Mouse (Mus musculus) frontal cortex, adult (tissue): Measurements from ENCODE around the gene Mia.

Experiments
- ATAC-seq: cut with Nextera tagmentation; 2 replicates; pipeline ENCODE4 v1.9.2; 2017; ENCODE audit warnings: mild to moderate bottlenecking, moderate library complexity, mixed read lengths; ENCODE audit not compliant: low TSS enrichment

Mia gene

DNA sequence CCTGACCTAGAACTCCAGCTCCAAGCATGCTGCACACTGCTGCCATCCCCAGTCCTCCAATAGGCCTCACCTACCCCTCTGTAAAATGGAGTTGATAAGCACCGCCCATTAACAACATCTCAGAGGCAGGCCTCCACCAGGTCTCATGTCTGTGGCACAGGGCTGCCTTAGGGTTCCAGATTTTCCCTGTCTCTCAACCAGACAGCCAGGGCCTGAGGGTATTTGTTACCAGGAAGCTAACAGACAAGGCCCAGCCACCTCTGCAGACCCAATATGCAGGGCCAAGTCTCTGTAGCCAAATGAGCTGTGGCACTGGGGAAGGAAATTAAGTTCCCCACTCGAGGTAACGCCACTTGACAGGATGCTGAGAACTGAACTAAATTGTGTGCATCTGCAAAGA lies 20.0 kb downstream of the Mia start:
- ATAC-seq = no peak

DNA sequence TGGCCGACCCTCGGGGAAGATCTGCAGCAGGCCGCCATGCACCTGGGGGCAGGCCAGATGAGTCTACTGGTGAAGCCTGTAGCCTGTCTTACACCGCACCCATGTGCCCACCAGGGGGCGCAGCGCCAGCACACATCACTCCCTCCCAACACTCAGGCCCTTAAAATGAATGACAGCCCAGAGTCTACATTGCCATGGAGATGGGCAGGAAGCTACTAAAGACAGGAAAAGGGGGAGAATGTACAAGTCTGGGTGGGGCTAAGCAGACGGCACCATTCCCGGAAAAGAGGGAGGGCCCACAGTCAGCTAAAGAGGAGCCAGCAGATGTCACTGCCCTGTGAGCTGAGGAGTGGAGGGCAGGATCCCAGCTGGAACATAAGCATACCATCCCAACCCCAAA lies 21.1 kb downstream of the Mia start:
- ATAC-seq = peak; percentile 68

DNA sequence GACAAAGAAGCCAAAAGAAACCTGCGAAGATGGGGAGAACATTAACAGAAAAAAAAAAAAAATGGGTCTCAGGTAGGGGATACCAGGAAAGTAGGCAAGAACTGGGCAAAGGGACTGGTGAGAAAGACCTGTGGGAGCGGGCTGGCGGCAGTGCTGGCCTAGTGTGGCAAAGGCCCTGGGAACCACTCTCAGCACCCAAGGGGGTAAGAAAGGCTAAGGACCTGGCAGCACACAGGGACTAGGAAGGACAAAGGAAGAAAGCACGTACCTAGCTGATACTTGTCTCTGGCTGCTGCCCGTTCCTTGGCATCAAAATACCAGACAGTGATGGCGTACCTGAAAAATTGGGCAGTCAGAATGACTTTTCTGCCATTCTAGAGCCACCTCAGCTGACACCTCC lies 21.7 kb downstream of the Mia start:
- ATAC-seq = no peak

DNA sequence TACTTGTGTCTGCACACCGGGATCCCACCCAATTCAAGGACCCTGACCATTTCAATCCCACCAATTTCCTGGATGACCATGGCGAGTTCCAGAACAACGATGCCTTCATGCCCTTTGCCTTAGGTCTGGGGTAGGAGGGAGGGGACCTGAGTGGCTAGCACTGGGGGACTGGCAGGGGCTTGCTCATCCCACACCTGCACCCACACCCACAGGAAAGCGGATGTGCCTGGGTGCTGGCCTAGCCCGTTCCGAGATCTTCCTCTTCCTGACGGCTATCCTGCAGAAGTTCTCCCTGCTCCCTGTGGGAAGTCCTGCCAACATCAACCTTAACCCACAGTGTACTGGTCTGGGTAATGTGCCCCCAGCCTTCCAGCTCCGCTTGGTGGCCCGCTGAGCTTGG lies 22.8 kb downstream of the Mia start:
- no peak for ATAC-seq

DNA sequence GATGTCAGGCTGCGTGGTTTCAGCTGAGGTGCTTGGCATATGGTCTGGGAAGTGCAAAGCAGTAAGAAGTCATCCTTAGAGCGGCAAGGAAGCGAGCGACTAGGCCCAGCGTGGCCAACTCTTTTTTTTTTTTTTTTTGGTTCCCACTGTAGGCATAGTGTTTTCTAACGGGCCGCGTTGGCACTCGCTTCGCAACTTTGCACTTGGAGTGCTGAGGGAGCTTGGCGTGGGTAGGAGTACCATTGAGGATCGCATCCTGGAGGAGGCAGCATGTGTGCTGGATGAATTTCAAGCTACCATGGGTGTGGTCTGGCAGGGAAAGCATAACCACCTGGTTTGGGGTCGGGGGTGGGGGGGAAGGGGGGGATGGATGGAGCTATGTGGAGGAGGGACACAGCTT lies 25.0 kb downstream of the Mia start:
- peak; percentile 82 for ATAC-seq

DNA sequence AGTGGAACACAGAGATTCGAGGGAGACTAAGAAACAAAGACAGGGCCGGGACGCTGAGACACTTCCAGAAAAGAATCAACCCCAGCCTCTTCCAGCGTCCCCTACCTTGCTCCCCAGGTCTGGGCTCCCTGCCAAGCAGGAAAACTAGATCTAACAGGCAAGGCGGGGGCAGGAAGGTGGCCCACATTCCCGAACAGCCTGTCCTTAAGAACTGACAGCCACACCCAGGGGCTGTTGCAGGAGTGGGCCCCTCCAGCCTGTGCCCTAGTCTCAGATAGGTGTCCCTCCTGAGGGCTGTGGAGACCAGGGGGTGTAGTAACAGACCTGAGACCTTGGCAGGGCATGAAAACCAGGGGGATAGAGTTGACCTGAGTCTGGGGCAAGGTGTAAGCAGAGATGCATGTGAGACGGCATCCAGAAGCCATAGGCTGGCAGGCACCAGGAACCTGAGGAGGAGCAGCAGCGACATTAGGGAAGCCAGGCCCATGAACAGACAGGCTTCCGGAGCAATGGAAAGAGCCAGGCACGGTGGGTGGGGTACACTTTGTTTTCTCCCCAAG lies 27.7 kb downstream of the Mia start, which contains the start of gene Cyp2t4:
TSS of gene Cyp2t4 (plus strand) at position 510 of the 560 bp plus-strand sequence.
- no peak; the same call in 1 of the 2 replicates for ATAC-seq

DNA sequence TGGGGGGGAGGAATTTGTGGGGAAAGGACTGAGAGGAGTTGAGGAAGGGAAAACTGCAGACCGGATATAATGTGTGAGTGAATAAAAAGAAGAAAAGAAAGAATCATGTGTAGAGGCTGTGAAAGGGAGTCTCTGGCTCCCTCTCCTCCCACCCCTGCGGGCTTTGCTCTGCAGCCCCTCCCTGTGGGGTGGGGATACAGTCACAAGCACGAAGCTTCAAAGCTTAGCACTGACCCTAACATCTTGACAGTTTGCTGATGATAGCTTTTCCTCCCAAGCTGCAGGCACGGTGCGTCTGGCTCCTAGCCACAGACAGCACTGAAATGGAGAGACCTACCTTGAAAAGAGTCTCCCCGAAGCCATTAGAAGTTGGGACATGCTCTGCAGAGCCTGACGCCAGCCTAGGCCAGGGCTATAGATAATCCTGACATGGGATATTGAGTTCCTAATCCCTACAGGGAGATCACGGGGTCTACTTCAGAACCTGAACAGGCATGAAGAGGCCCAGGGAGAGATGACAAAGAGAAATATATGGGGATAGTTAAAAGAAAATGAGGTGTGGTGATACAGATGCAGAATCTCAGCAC lies 44.5 kb downstream of the Mia start:
- no peak for ATAC-seq

DNA sequence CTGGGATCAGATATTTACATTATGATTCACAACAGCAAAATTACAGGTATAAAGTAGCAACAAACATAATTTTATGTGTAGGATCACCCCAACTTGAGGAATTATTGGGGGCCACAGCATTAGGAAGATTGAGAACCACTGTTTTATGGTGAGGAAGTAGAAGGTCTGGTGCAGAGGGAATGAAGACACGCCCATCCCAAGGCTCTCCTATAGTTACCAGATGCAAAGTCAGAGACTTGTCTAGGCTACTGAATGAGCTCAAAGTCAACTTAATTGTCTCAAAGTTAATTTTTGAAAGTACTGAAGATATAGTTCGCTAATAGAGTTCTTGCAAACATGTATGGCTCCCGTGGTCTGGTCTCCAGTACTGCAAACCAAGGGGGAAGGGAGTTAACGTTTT lies 47.2 kb downstream of the Mia start:
- no peak for ATAC-seq

DNA sequence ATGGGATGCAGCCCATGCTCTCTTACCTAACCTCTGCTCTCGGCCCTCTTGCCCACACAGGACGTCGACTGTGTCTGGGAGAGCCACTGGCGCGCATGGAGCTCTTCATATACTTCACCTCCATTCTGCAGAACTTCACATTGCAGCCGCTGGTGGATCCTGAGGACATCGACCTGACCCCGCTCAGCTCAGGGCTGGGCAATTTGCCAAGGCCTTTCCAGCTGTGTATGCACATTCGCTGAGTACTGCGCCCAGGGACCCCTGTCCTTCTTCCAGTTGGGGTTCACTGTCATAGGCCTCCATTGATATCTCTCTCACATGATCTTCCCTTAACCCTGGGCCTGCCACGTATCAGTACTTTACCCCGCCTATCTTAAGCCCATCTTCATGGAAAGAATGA lies 47.8 kb downstream of the Mia start:
- no peak for ATAC-seq

DNA sequence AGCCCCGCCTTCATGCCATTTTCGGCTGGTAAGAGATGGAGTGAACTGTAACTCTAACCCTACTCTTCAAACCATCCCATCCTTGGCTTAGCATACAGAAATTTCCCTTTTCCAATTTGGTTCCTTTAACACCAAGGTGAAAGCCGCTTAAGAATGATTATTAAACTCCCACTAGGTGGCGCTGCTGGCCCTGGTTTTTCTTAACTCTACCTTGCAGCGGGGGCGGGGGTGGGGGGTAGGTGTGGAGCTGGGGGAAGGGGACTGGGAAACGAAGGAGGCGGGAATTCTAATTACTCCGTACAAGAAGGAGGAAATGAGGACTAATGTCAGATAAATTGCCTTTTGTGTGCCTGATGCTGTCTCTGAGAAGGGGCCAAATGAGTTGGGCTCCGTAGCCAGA lies 48.4 kb downstream of the Mia start:
- no peak for ATAC-seq

DNA sequence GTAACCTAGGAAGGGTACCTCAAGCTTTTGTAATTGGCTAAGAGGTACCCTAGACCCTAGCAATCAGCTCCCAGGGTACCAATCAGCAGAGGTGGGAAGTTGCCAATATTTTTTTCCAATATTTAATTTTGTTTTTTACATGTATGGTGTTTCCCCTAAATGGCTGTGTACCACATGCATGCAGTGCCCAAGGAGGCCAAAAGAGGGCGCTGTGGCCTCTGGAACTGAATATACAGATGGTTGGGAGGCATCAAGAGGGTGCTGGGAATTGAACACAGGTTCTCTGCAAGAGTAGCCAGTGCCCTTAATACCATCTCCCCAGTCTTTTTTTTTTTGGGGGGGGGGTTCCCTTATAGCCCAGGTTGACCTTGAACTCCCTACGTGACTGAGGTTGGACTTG lies 49.6 kb downstream of the Mia start:
- no peak for ATAC-seq

DNA sequence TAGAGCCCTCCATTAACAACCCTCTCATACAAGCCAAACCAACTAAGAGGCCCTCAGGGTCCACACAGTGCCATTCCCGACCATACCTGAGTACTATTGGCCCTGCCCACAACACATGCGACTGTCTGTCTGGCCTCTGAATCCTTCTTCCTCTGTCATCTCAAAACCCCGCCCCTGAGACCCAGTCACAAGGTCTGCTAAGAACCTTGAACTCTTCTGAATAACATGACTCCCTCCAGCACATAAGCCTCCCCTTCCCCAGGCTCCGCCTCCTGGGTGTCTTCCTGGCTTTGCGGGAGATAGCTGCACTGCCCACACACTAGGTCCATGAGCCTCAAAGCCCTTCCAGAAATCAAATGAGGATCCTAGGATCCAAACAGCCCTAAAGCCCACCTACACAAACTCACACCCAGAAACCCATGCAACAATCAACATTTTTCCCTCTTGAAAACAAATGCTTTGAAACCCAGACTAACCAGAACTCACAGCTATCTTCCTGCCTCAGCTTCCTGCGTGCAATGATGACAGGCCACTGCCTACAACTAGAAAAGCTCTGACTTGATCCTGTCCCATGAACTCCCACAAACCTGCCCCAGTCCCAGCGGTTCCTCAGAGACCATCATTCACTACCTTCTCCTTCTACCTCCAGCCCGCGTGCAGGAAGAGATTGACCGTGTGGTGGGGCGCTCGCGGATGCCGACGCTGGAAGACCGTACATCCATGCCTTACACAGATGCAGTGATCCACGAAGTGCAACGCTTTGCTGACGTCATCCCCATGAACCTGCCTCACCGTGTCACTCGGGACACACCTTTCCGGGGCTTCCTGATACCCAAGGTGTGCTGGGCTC lies 50.2 kb downstream of the Mia start:
- no peak for ATAC-seq

DNA sequence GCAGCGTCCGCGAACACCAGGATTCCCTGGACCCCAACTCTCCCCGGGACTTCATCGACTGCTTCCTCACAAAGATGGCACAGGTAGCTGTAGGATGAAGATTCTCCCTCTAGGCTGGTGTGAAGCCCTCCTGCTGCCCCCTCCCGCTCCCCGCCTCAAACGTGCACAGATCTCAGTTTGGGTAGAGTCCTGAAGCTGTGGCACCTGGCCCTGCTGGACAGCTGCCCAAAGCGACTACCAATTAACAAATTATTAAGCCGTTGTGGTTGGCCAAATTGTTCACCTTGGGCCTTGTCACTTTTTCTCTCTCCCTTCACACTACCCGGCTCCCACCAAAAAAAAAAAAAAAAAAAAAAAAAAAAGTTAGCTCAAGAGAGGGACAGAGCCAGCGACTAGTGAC lies 51.1 kb downstream of the Mia start:
- ATAC-seq = no peak
